Mouse (Mus musculus) forebrain, embryonic 16.5 days (tissue): ENCODE data around the gene Runx1. TPM values are rescaled to one million over a fixed set of nuclear protein-coding genes. Genes with fewer than 3 reads are reported as not detected.
A peak's percentile ranks its signal among the peaks of the same experiment; 100 is the strongest.

Experiments
- ATAC-seq: fragments of 200-750 bp; cut with Nextera tagmentation; 2 replicates; pipeline ENCODE4 v1.8.0; 2017; ENCODE audit warnings: mild to moderate bottlenecking, moderate library complexity
- H3K27ac ChIP-seq: fragments of 300-500 bp; sonication (generic); 2 replicates; pipeline ENCODE4 v1.5.1; 2014; ENCODE audit warnings: low read length, control low read depth
- H3K27me3 ChIP-seq: fragments of 300-500 bp; sonication (generic); replicated peaks from 2 replicates; pipeline ENCODE4 v1.6.1; 2014; ENCODE audit warnings: low read length; ENCODE audit not compliant: control insufficient read depth, insufficient read depth
- H3K36me3 ChIP-seq: fragments of 300-500 bp; sonication (generic); 2 replicates; pipeline ENCODE4 v1.6.1; 2014; ENCODE audit not compliant: control insufficient read depth, insufficient read depth
- H3K4me1 ChIP-seq: fragments of 300-500 bp; sonication (generic); replicated peaks from 2 replicates; pipeline ENCODE4 v1.6.1; 2014; ENCODE audit warnings: low read length; ENCODE audit not compliant: control insufficient read depth, insufficient read depth
- H3K4me2 ChIP-seq: fragments of 300-500 bp; sonication (generic); 2 replicates; pipeline ENCODE4 v1.6.1; 2014; ENCODE audit warnings: mild to moderate bottlenecking, low read length, control low read depth
- H3K4me3 ChIP-seq: fragments of 300-500 bp; sonication (generic); replicated peaks from 2 replicates; pipeline ENCODE4 v1.5.1; 2014; ENCODE audit warnings: mild to moderate bottlenecking, low read length, control low read depth
- H3K9ac ChIP-seq: fragments of 300-500 bp; sonication (generic); replicated peaks from 2 replicates; pipeline ENCODE4 v1.6.1; 2014; ENCODE audit warnings: low read depth, low read length, control low read depth
- H3K9me3 ChIP-seq: fragments of 300-500 bp; sonication (generic); 2 replicates; pipeline ENCODE4 v1.6.1; 2016; ENCODE audit warnings: low read length; ENCODE audit not compliant: control insufficient read depth
- WGBS: fragments of 180-500 bp; shearing (Covaris S2); extraction: QIAGEN DNeasy Blood & Tissue Kit; methylation state at CpG from one replicate; pipeline ENCODE4 v1.1.7; 2014; 5-methylcytosine and 5-hydroxymethylcytosine counted together
- polyA plus RNA-seq: library from polyadenylated mRNA; unstranded; fragments of >200 nt; fragmentation: Nextera tagmentation; extraction: Ambion mirVana; gene quantifications from 2 replicates; pipeline ENCODE4 v1.2.1, GENCODE M21; 2015

Runx1 gene
- polyA plus RNA-seq, 1 experiment from 2014 or later: 0.48 TPM

- no peaks in the 10 kb centered on the region for H3K9me3 ChIP-seq
- H3K36me3 ChIP-seq: no peaks in the 10 kb centered on the region
- H3K27me3 ChIP-seq: no peaks in the 10 kb centered on the region
- no peaks in the 10 kb centered on the region for H3K4me1 ChIP-seq
- no peak overlapping the region for H3K9ac ChIP-seq
- H3K4me2 ChIP-seq: no peak overlapping the region
- H3K27ac ChIP-seq: no peak overlapping the region
- ATAC-seq: no peak
- 86% methylated on average over 2 of the region's 2 CpGs for WGBS
- no peak overlapping the region for H3K4me3 ChIP-seq
Observed at GRCm38 (mm10) chr16:92861571-92861970, 35.6 kb upstream of the Runx1 start.

GRCm38 (mm10) chr16:92860649-92861048 is 34.7 kb upstream of the Runx1 start:
- no peak overlapping the region for H3K9ac ChIP-seq
- H3K4me2 ChIP-seq: no peak overlapping the region
- H3K9me3 ChIP-seq: no peaks in the 10 kb centered on the region
- H3K27me3 ChIP-seq: no peaks in the 10 kb centered on the region
- no peak for ATAC-seq
- H3K4me3 ChIP-seq: no peak overlapping the region
- WGBS: 98% methylated on average over 1 of the region's 1 CpGs
- H3K4me1 ChIP-seq: no peaks in the 10 kb centered on the region
- no peak overlapping the region for H3K27ac ChIP-seq
- no peaks in the 10 kb centered on the region for H3K36me3 ChIP-seq

GRCm38 (mm10) chr16:92856779-92857178 is 30.8 kb upstream of the Runx1 start:
- Histone ChIP-seq H3K9me3 (no peaks in the 10 kb centered on the region), H3K4me2 (no peak overlapping the region), H3K4me1 (no peaks in the 10 kb centered on the region), H3K27me3 (no peaks in the 10 kb centered on the region), H3K36me3 (no peaks in the 10 kb centered on the region), H3K9ac (no peak overlapping the region), H3K4me3 (no peak overlapping the region), H3K27ac (no peak overlapping the region)
- no peak for ATAC-seq
- WGBS: 83% methylated on average over 3 of the region's 3 CpGs

GRCm38 (mm10) chr16:92852276-92852675 is 26.3 kb upstream of the Runx1 start:
- Histone ChIP-seq H3K36me3 (no peaks in the 10 kb centered on the region), H3K9ac (no peak overlapping the region), H3K4me2 (no peak overlapping the region), H3K4me3 (no peak overlapping the region), H3K9me3 (no peaks in the 10 kb centered on the region), H3K4me1 (no peaks in the 10 kb centered on the region), H3K27ac (no peak overlapping the region), H3K27me3 (no peaks in the 10 kb centered on the region)
- WGBS: 94% methylated on average over 6 of the region's 6 CpGs
- no peak for ATAC-seq

GRCm38 (mm10) chr16:92850416-92850815 is 24.5 kb upstream of the Runx1 start:
- H3K4me3 ChIP-seq: no peak overlapping the region
- no peak overlapping the region for H3K27ac ChIP-seq
- no peaks in the 10 kb centered on the region for H3K27me3 ChIP-seq
- no peaks in the 10 kb centered on the region for H3K9me3 ChIP-seq
- no peak overlapping the region for H3K4me2 ChIP-seq
- WGBS: 55% methylated on average over 3 of the region's 3 CpGs
- no peak overlapping the region for H3K9ac ChIP-seq
- peaks cover 4% of the 10 kb centered on the region; the same call in 1 of the 2 replicates for H3K4me1 ChIP-seq
- no peaks in the 10 kb centered on the region for H3K36me3 ChIP-seq
- ATAC-seq: no peak

- ATAC-seq: 0 out of 2 replicates have a peak, but pooled peaks have one; percentile 40
- 40% methylated on average over 3 of the region's 3 CpGs for WGBS
- Histone ChIP-seq H3K4me3 (no peak overlapping the region), H3K4me2 (no peak overlapping the region), H3K36me3 (no peaks in the 10 kb centered on the region), H3K4me1 (peaks cover 4% of the 10 kb centered on the region; the same call in 1 of the 2 replicates), H3K9me3 (no peaks in the 10 kb centered on the region), H3K9ac (no peak overlapping the region), H3K27ac (no peak overlapping the region), H3K27me3 (no peaks in the 10 kb centered on the region)
Observed at GRCm38 (mm10) chr16:92847762-92848300, 21.9 kb upstream of the Runx1 start.

GRCm38 (mm10) chr16:92845244-92846225 is 19.6 kb upstream of the Runx1 start:
- Histone ChIP-seq H3K4me2 (peak overlapping the region; percentile 22; the same call in 1 of the 2 replicates), H3K4me3 (no peak overlapping the region), H3K27ac (no peak overlapping the region), H3K4me1 (peaks cover 4% of the 10 kb centered on the region; the same call in 1 of the 2 replicates), H3K27me3 (no peaks in the 10 kb centered on the region), H3K9ac (no peak overlapping the region), H3K36me3 (no peaks in the 10 kb centered on the region), H3K9me3 (no peaks in the 10 kb centered on the region)
- 44% methylated on average over 26 of the region's 26 CpGs for WGBS
- ATAC-seq: peak; percentile 54; the same call in 1 of the 2 replicates

- H3K27me3 ChIP-seq: no peaks in the 10 kb centered on the region
- no peaks in the 10 kb centered on the region for H3K9me3 ChIP-seq
- no peak overlapping the region for H3K9ac ChIP-seq
- no peak overlapping the region for H3K27ac ChIP-seq
- ATAC-seq: no peak
- H3K4me2 ChIP-seq: no peak overlapping the region
- H3K4me1 ChIP-seq: no peaks in the 10 kb centered on the region
- H3K36me3 ChIP-seq: no peaks in the 10 kb centered on the region
- H3K4me3 ChIP-seq: no peak overlapping the region
Observed at GRCm38 (mm10) chr16:92838709-92839108, 12.8 kb upstream of the Runx1 start.

GRCm38 (mm10) chr16:92831341-92831740 is 5.4 kb upstream of the Runx1 start:
- Histone ChIP-seq H3K27me3 (no peaks in the 10 kb centered on the region), H3K4me3 (no peak overlapping the region), H3K9me3 (no peaks in the 10 kb centered on the region), H3K36me3 (no peaks in the 10 kb centered on the region), H3K4me1 (peaks cover 9% of the 10 kb centered on the region; the same call in 1 of the 2 replicates), H3K9ac (no peak overlapping the region), H3K27ac (no peak overlapping the region), H3K4me2 (no peak overlapping the region)
- no peak for ATAC-seq
- WGBS: 68% methylated on average over 2 of the region's 2 CpGs
